Mouse (Mus musculus) embryonic facial prominence, embryonic 15.5 days (tissue): Measurements from ENCODE around the gene Gns. TPM values are rescaled to one million over a fixed set of nuclear protein-coding genes. Genes with fewer than 3 reads are reported as not detected.

Source experiments
- ATAC-seq: fragments of 200-750 bp; cut with Nextera tagmentation; 2 replicates; pipeline ENCODE4 v1.8.0; 2017; ENCODE audit warnings: low read depth, moderate TSS enrichment; ENCODE audit not compliant: insufficient number of reproducible peaks, low FRiP score, low TSS enrichment
- H3K27ac ChIP-seq: fragments of 300-500 bp; sonication (generic); replicated peaks from 2 replicates; pipeline ENCODE4 v1.5.1; 2015; ENCODE audit warnings: mild to moderate bottlenecking, inconsistent platforms
- H3K27me3 ChIP-seq: fragments of 300-500 bp; sonication (generic); 2 replicates; pipeline ENCODE4 v1.6.1; 2015; ENCODE audit warnings: inconsistent platforms
- H3K36me3 ChIP-seq: fragments of 300-500 bp; sonication (generic); 2 replicates; pipeline ENCODE4 v1.6.1; 2015; ENCODE audit warnings: mild to moderate bottlenecking, inconsistent platforms
- H3K4me1 ChIP-seq: fragments of 300-500 bp; sonication (generic); 2 replicates; pipeline ENCODE4 v1.6.1; 2015; ENCODE audit warnings: inconsistent platforms
- H3K4me2 ChIP-seq: fragments of 300-500 bp; sonication (generic); replicated peaks from 2 replicates; pipeline ENCODE4 v1.6.1; 2015; ENCODE audit warnings: mild to moderate bottlenecking, inconsistent platforms
- H3K4me3 ChIP-seq: fragments of 300-500 bp; sonication (generic); replicated peaks from 2 replicates; pipeline ENCODE4 v1.5.1; 2015; ENCODE audit warnings: mild to moderate bottlenecking, inconsistent platforms
- H3K9ac ChIP-seq: fragments of 300-500 bp; sonication (generic); 2 replicates; pipeline ENCODE4 v1.6.1; 2015; ENCODE audit warnings: inconsistent platforms
- H3K9me3 ChIP-seq: fragments of 300-500 bp; sonication (generic); replicated peaks from 2 replicates; pipeline ENCODE4 v1.6.1; 2016; ENCODE audit warnings: inconsistent platforms
- WGBS: fragments of 180-500 bp; shearing (Covaris S2); methylation state at CpG from one replicate; pipeline ENCODE4 v1.1.7; 2015; 5-methylcytosine and 5-hydroxymethylcytosine counted together
- polyA plus RNA-seq: library from polyadenylated mRNA; unstranded; fragments of >200 nt; fragmentation: Nextera tagmentation; extraction: Ambion mirVana; gene quantifications from 2 replicates; pipeline ENCODE4 v1.2.1, GENCODE M21; 2015

Gene Gns
- polyA plus RNA-seq, 1 experiment from 2014 or later = 52.1 TPM

- Histone ChIP-seq H3K9ac (no peak overlapping the region), H3K27ac (no peak overlapping the region), H3K4me2 (no peak overlapping the region), H3K4me3 (no peak overlapping the region), H3K4me1 (0 out of 2 replicates have a peak, but pooled peaks cover 3% of the 10 kb centered on the region), H3K27me3 (no peaks in the 10 kb centered on the region), H3K9me3 (no peaks in the 10 kb centered on the region), H3K36me3 (no peaks in the 10 kb centered on the region)
- 66% methylated on average over 11 of the region's 11 CpGs for WGBS
- no peak for ATAC-seq
Measured at GRCm38 (mm10) chr10:121340754-121341593, 23.9 kb upstream of the Gns start.

- H3K4me1 ChIP-seq = 0 out of 2 replicates have a peak, but pooled peaks cover 3% of the 10 kb centered on the region
- no peak overlapping the region for H3K9ac ChIP-seq
- H3K27ac ChIP-seq = no peak overlapping the region
- H3K4me2 ChIP-seq = no peak overlapping the region
- ATAC-seq = no peak
- no peaks in the 10 kb centered on the region for H3K36me3 ChIP-seq
- no peaks in the 10 kb centered on the region for H3K9me3 ChIP-seq
- H3K27me3 ChIP-seq = no peaks in the 10 kb centered on the region
- 94% methylated on average over 10 of the region's 10 CpGs for WGBS
- H3K4me3 ChIP-seq = no peak overlapping the region
Measured at GRCm38 (mm10) chr10:121342260-121342659, 22.6 kb upstream of the Gns start.

GRCm38 (mm10) chr10:121343867-121344266 is 21.0 kb upstream of the Gns start:
- no peak for ATAC-seq
- Histone ChIP-seq H3K36me3 (no peaks in the 10 kb centered on the region), H3K4me3 (no peak overlapping the region), H3K27ac (no peak overlapping the region), H3K4me2 (no peak overlapping the region), H3K27me3 (0 out of 2 replicates have a peak, but pooled peaks cover under 1% of the 10 kb centered on the region), H3K4me1 (0 out of 2 replicates have a peak, but pooled peaks cover 3% of the 10 kb centered on the region), H3K9ac (no peak overlapping the region), H3K9me3 (no peaks in the 10 kb centered on the region)
- 60% methylated on average over 6 of the region's 6 CpGs for WGBS

DNA sequence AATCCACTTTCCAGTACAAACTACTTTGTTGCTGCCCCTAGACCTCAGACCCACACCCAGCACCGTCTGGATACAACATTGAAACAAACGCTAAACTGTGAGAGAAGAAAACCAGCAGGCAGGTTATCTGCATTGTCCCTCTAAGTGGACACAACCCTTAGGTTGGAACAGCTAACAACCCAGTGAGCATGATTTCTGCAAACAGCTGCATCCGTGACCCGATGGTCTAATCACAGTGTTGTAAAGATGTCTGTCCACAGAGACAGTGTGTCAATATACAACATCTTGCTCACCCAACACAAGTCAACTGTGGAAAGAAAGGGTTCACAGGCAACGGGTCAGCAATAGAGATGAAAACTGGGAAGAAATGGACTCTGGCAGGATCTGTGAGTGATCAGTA is 15.6 kb upstream of the Gns start:
- no peak for ATAC-seq
- no peaks in the 10 kb centered on the region for H3K36me3 ChIP-seq
- 50% methylated on average over 5 of the region's 5 CpGs for WGBS
- H3K4me1 ChIP-seq = peaks cover 13% of the 10 kb centered on the region
- no peaks in the 10 kb centered on the region for H3K9me3 ChIP-seq
- H3K4me2 ChIP-seq = no peak overlapping the region
- no peak overlapping the region for H3K9ac ChIP-seq
- peaks cover 34% of the 10 kb centered on the region for H3K27me3 ChIP-seq
- no peak overlapping the region for H3K27ac ChIP-seq
- no peak overlapping the region for H3K4me3 ChIP-seq

- peak; percentile 65; the same call in 1 of the 2 replicates for ATAC-seq
- H3K27ac ChIP-seq = no peak overlapping the region
Measured at GRCm38 (mm10) chr10:121350357-121351065, 14.4 kb upstream of the Gns start.

DNA sequence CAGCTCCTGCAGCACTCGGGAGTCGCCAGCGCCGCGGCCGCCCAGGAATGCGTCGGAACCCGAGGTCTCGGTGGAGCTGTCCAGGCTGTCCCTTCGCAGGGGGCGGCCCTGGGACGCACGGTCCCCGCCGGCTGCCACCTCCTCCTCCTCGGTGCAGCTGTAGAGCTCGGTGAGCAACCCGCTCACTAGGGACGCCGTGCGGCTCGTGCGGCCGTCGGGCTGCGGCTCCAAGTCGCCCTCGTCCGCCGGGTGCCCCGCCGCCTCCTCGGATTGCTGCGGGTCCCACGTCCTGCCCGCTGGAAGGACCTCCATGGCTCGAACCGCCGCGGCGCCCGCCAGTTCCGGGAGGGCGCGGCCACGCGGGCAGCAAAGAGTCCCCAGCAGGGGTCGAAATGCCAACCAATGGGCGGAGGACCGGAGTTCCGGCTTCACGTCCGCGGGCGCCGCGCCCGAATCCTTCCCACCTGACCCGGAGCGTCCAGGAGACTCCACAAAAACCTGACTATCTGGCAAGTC is 13.8 kb upstream of the Gns start, which contains the start of gene Tbc1d30:
Tbc1d30 (minus strand) TSS at position 213 of the 516 bp plus-strand sequence.
- Histone ChIP-seq H3K4me2 (peak within 1 kb of the TSS; percentile 96), H3K27ac (no peak within 1 kb of the TSS)
- WGBS = under 1% methylated on average over 55 of the region's 61 CpGs

More at GRCm38 (mm10) chr10:121350357-121351065, 14.4 kb upstream of the Gns start:
- 2% methylated on average over 35 of the region's 35 CpGs for WGBS
- Histone ChIP-seq H3K4me1 (peaks cover 13% of the 10 kb centered on the region), H3K9ac (no peak overlapping the region), H3K4me3 (peak overlapping the region; percentile 57), H3K36me3 (no peaks in the 10 kb centered on the region), H3K4me2 (peak overlapping the region; percentile 96), H3K9me3 (no peaks in the 10 kb centered on the region), H3K27me3 (peaks cover 34% of the 10 kb centered on the region)

GRCm38 (mm10) chr10:121351692-121352290 is 13.1 kb upstream of the Gns start:
- no peaks in the 10 kb centered on the region for H3K36me3 ChIP-seq
- H3K27me3 ChIP-seq = peaks cover 34% of the 10 kb centered on the region
- 30% methylated on average over 15 of the region's 15 CpGs for WGBS
- no peak overlapping the region for H3K27ac ChIP-seq
- no peaks in the 10 kb centered on the region for H3K9me3 ChIP-seq
- peak overlapping the region; percentile 57 for H3K4me3 ChIP-seq
- H3K4me2 ChIP-seq = peak overlapping the region; percentile 96
- H3K4me1 ChIP-seq = peaks cover 13% of the 10 kb centered on the region
- no peak overlapping the region for H3K9ac ChIP-seq
- no peak for ATAC-seq

More for the DNA sequence above, 13.8 kb upstream of the Gns start, which contains the start of gene Tbc1d30:
- no peaks in the 10 kb centered on the region for H3K36me3 ChIP-seq
- H3K4me1 ChIP-seq = peaks cover 13% of the 10 kb centered on the region
- peak; percentile 57; the same call in 1 of the 2 replicates for ATAC-seq
- H3K9me3 ChIP-seq = no peaks in the 10 kb centered on the region
- no peak within 1 kb of the TSS for H3K9ac ChIP-seq
- H3K27me3 ChIP-seq = peaks cover 34% of the 10 kb centered on the region
- peak within 1 kb of the TSS; percentile 57 for H3K4me3 ChIP-seq

GRCm38 (mm10) chr10:121360358-121360757 is 4.5 kb upstream of the Gns start:
- Histone ChIP-seq H3K9me3 (no peaks in the 10 kb centered on the region), H3K4me1 (peaks cover 5% of the 10 kb centered on the region), H3K4me2 (no peak overlapping the region), H3K9ac (no peak overlapping the region), H3K27ac (no peak overlapping the region), H3K27me3 (no peaks in the 10 kb centered on the region), H3K36me3 (no peaks in the 10 kb centered on the region), H3K4me3 (no peak overlapping the region)
- no peak for ATAC-seq
- 92% methylated on average over 2 of the region's 2 CpGs for WGBS

GRCm38 (mm10) chr10:121363201-121363600 is 1.7 kb upstream of the Gns start:
- Histone ChIP-seq H3K4me1 (peaks cover 29% of the 10 kb centered on the region), H3K4me3 (no peak overlapping the region), H3K9me3 (no peaks in the 10 kb centered on the region), H3K36me3 (no peaks in the 10 kb centered on the region), H3K4me2 (no peak overlapping the region), H3K9ac (no peak overlapping the region), H3K27me3 (no peaks in the 10 kb centered on the region), H3K27ac (no peak overlapping the region)
- WGBS = 80% methylated on average over 8 of the region's 8 CpGs
- no peak for ATAC-seq

GRCm38 (mm10) chr10:121364306-121364705 is 584 bp upstream of the Gns start:
- peaks cover 4% of the 10 kb centered on the region; the same call in 1 of the 2 replicates for H3K36me3 ChIP-seq
- no peaks in the 10 kb centered on the region for H3K9me3 ChIP-seq
- H3K27ac ChIP-seq = no peak overlapping the region
- 24% methylated on average over 15 of the region's 15 CpGs for WGBS
- H3K4me2 ChIP-seq = peak overlapping the region; percentile 79
- peaks cover 29% of the 10 kb centered on the region for H3K4me1 ChIP-seq
- H3K4me3 ChIP-seq = peak overlapping the region; percentile 81
- no peaks in the 10 kb centered on the region for H3K27me3 ChIP-seq
- peak overlapping the region; percentile 75 for H3K9ac ChIP-seq
- no peak for ATAC-seq
